ENCODE assay signal across 18 mouse cellular contexts in genomic region chr14:19955077-19955476, GRCm38 (mm10).
"Had no signal": no experiment of that assay in that cellular context is flagged by ENCODE, and none has a peak within 500 bp of the region (broad histone marks: within the 10 kb centered on the region; RNA-seq: fewer than 3 reads in every experiment).

No protein-coding gene starts in this region.

- H3K4me1 ChIP-seq: limb, embryonic 13.5 days; liver, embryonic 15.5 days had no signal

- ATAC-seq: midbrain, embryonic 16.5 days had no signal

- H3K36me3 ChIP-seq: kidney, embryonic 15.5 days; liver, embryonic 15.5 days had no signal

- DNase-seq: kidney, adult 18-20 months; kidney, postnatal 14 days; left cerebral cortex, postnatal 4 days; lung, embryonic 14.5 days; lung, postnatal 10 days; lung, postnatal 4 days; retina, postnatal 1 day; right cerebral cortex, postnatal 4 days; spleen, adult 18-20 months; thymus, adult 18-20 months; thymus, postnatal 4 days had no signal

- H3K27ac ChIP-seq: kidney, embryonic 15.5 days; limb, embryonic 13.5 days; liver, embryonic 15.5 days; midbrain, embryonic 12.5 days; neural tube, embryonic 13.5 days had no signal

- H3K9ac ChIP-seq: kidney, embryonic 15.5 days; limb, embryonic 13.5 days; liver, embryonic 15.5 days; lung, embryonic 14.5 days; midbrain, embryonic 12.5 days; neural tube, embryonic 13.5 days had no signal

- H3K27me3 ChIP-seq: kidney, embryonic 15.5 days; limb, embryonic 13.5 days; liver, embryonic 15.5 days; megakaryocyte, embryonic 14.5 days; midbrain, embryonic 12.5 days; neural tube, embryonic 13.5 days had no signal

- H3K4me3 ChIP-seq: kidney, embryonic 15.5 days; limb, embryonic 13.5 days; liver, embryonic 15.5 days; megakaryocyte, embryonic 14.5 days; midbrain, embryonic 12.5 days; neural tube, embryonic 13.5 days had no signal
